14 mouse cellular contexts compared by ENCODE assay signal in the genomic region with DNA sequence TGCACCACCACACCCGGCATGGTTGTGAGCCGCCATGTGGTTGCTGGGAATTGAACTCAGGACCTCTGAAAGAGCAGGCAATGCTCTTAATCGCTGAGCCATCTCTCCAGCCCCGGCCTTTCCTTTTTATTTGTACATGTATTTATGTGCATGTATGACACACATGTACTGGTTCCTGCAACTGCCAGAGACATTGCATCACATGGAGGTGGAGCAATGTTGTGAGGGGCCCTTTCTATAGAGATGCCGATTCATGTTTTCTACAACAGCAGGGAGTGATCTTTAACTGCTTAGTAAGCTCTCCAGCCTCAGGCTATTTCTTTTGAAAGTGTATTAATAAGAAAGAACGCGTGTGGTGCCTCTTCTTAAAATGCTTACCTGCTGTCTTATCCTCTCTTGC.
"Had no signal": no experiment of that assay in that cellular context is flagged by ENCODE, and none has a peak within 500 bp of the region (broad histone marks: within the 10 kb centered on the region; RNA-seq: fewer than 3 reads in every experiment).

No protein-coding gene starts in this region.

- H3K9ac ChIP-seq: liver, embryonic 14.5 days; midbrain, embryonic 15.5 days had no signal

- H3K4me3 ChIP-seq: limb, embryonic 10.5 days; megakaryocyte, embryonic 14.5 days; midbrain, embryonic 15.5 days had no signal

- H3K27ac ChIP-seq: limb, embryonic 10.5 days; liver, embryonic 14.5 days; midbrain, embryonic 15.5 days had no signal

- H3K4me1 ChIP-seq: limb, embryonic 10.5 days; megakaryocyte, embryonic 14.5 days; midbrain, embryonic 15.5 days had no signal

- ATAC-seq: lung, postnatal 0 days; midbrain, embryonic 15.5 days had no signal

- H3K27me3 ChIP-seq: megakaryocyte, embryonic 14.5 days; midbrain, embryonic 15.5 days had no signal

- H3K9me3 ChIP-seq: limb, embryonic 10.5 days; megakaryocyte, embryonic 14.5 days; midbrain, embryonic 15.5 days had no signal

- DNase-seq: kidney, adult 18-20 months; kidney, postnatal 10 days; kidney, postnatal 4 days; lung, adult 2 months; lung, postnatal 36 days; right cerebral cortex, adult 18-20 months; right cerebral cortex, postnatal 25 days; thymus, postnatal 4 days had no signal

- H3K4me2 ChIP-seq: midbrain, embryonic 11.5 days; midbrain, embryonic 15.5 days had no signal
